Mouse (Mus musculus) myocyte (in vitro differentiated cells): ENCODE measurements around the gene Tshz2.

Experiments
- CEBPB ChIP-seq: IDR thresholded peaks from 2 replicates; pipeline ENCODE4 v1.6.1; 2011; ENCODE audit warnings: mild to moderate bottlenecking, moderate library complexity; ENCODE audit not compliant: poor library complexity, insufficient read depth, severe bottlenecking
- E2F4 ChIP-seq: IDR thresholded peaks from one replicate; pipeline ENCODE4 v1.6.1; 2011; ENCODE audit warnings: mild to moderate bottlenecking, control low read depth, moderate library complexity; ENCODE audit not compliant: insufficient read depth
- MAX ChIP-seq: IDR thresholded peaks from one replicate; pipeline ENCODE4 v1.6.1; 2011; ENCODE audit warnings: low read depth, mild to moderate bottlenecking, control low read depth
- POLR2A ChIP-seq: IDR thresholded peaks from one replicate; pipeline ENCODE4 v1.6.1; 2011; ENCODE audit warnings: low read depth, mild to moderate bottlenecking, control low read depth, moderate library complexity; ENCODE audit not compliant: insufficient read length
- REST ChIP-seq: IDR thresholded peaks from one replicate; pipeline ENCODE4 v1.6.1; 2011; ENCODE audit warnings: mild to moderate bottlenecking, control low read depth, moderate library complexity; ENCODE audit not compliant: insufficient read depth, insufficient read length
- USF1 ChIP-seq: IDR thresholded peaks from one replicate; pipeline ENCODE4 v1.6.1; 2011; ENCODE audit warnings: low read depth, mild to moderate bottlenecking, control low read depth, moderate library complexity

DNA sequence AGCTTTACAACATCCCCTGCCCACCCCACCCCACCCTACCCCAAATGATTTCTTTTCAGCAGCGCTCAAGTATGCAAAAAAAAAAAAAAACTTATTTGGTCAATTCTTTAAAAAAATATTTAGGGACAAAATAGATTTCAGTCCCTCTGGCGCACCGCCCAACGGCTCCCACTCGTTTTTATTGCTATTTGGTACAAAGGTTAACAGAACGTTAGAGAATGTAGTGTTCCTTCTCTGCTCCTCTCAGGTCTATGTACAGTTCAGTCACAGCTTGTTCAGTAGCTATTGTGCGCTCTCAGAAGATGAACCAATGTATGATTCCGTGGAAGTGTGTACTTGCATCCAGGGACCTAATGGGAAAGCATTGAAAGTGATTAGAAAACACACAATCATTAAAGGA lies 477.5 kb downstream of the Tshz2 start:
- TF ChIP-seq E2F4 (no peak), POLR2A (no peak), MAX (no peak), REST (no peak), CEBPB (no peak), USF1 (no peak)
